Mouse (Mus musculus) heart, postnatal 0 days (tissue): ENCODE measurements around the gene Klk1b8.

Experiments used
- CTCF ChIP-seq: IDR thresholded peaks from 2 replicates; pipeline ENCODE4 v1.5.1; 2016; ENCODE audit warnings: antibody characterized with exemption, control low read depth, low read depth
- EP300 ChIP-seq: IDR thresholded peaks from 2 replicates; pipeline ENCODE4 v1.6.1; 2016; ENCODE audit warnings: antibody characterized with exemption, low read depth

DNA sequence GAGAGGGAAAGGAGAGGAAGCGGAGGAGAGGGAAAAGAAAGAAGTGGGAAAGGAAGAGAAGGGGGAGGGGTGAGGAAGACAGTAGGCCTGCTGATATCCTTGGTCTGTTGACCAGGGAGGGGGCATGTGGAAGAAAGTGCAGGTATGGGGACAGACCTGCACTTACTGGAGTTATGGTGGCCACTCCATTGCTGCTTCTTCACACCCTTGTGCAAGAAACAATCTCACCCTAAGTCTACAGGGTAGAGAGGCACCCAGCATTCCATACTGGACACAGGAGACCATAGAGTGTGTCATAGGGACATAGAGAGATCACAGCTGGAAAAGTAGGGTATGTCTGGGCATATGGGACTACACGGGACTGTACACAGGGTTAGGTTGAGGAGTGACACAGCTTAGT lies 28.5 kb upstream of the Klk1b8 start:
- TF ChIP-seq EP300 = no peak
- TF ChIP-seq CTCF = no peak
